Mouse (Mus musculus) thymus, postnatal 0 days (tissue): Measurements from ENCODE around the gene Nr1d1. TPM values are rescaled to one million over a fixed set of nuclear protein-coding genes. Genes with fewer than 3 reads are reported as not detected.

ENCODE experiments used
- DNase-seq: peaks from one replicate; pipeline ENCODE4 v3.0.0-alpha.2; 2015; ENCODE audit warnings: low spot score
- polyA plus RNA-seq: library from polyadenylated mRNA; unstranded; fragments of >200 nt; fragmentation: Nextera tagmentation; extraction: Ambion mirVana; gene quantifications from 2 replicates; pipeline ENCODE4 v1.2.1, GENCODE M21; 2015

Nr1d1 gene
- polyA plus RNA-seq, 1 experiment from 2014 or later: 3.0 TPM

- peak; percentile 94 for DNase-seq
Observed at GRCm38 (mm10) chr11:98788550-98789218, 13.6 kb upstream of the Nr1d1 start.

- no peak for DNase-seq
Observed at GRCm38 (mm10) chr11:98788139-98788538, 13.0 kb upstream of the Nr1d1 start.

DNA sequence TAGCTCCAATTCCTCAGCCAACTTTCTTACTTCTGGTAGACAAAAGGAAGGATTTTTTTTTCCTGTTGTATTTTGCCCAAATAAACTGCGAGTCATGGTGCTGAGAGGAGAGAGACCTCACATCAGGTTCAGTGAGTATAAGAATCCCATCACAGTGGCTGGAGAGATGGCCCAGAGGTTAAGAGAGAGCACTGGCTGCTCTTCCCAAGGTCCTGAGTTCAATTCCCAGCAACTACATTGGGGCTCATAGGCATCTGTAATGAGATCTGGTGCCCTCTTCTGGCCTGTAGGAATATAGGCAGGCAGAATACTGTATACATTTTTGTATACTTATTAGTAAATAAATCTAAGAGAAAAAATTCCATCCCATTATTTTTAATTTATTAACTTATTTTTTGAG, 12.6 kb upstream of the Nr1d1 start:
- no peak for DNase-seq

GRCm38 (mm10) chr11:98787229-98787628, 12.1 kb upstream of the Nr1d1 start:
- no peak for DNase-seq

DNA sequence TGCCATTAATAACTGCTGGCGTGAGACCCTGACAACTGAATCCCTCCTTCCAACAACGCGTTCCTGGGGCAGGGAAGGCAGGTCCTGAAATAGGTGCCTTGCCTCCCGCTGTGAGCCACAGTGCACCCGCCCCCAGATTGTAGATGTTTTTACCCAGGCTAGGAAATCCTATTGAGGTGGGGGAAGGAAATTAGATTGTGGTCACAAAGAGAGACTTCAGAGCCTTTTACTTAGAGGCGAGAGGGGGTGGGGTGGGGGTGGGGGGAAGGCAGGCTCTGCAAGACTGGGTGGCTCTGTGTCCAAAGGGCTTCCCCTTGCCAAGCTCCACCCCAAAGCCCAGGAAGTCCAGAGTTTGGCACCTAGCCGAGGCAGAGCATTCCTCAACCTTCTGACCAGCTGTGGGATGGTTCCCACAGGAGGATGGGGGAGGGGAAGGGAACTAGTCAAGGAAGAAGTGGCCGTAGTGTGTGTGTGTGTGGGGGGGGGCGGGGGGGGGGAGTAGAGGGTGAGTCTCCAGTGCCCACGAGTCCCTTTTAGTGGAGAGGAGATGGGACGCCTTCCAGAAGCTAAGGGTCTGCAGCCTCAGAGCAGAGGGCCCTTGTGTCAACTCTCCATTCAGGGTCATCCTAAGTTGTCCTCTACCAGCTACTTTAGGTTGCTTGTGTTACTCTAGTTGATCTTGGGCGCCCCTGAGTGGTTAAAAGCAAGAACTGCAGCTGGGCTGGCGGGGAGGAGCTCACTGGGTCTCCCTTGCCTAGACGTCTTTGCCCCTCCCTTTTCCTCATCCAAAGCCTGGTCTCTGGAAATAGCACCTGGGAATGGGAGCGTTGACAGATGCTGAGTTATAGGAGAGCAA, 11.5 kb upstream of the Nr1d1 start:
- DNase-seq: peak; percentile 92

GRCm38 (mm10) chr11:98785772-98786281, 10.7 kb upstream of the Nr1d1 start:
- peak; percentile 52 for DNase-seq

DNA sequence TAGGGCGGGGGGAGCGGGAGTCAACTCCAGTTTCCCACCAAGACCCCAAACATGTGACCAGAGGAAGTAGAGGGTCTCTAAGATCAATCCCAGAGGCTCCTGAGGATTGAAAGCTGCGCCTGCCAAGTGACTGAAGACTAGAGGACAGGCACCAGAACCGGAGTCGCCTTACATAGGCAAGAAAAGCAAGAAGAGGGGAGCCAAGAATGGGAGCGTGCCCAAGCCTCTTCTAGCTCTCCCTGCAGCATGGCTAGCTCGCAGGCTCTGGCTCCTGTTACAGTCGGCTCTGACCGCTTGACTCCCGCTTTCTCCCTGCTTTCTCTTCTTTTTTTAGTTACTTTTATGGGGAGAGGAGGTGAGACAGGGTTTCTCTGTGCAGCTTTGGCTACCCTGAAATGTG, 10.1 kb upstream of the Nr1d1 start:
- DNase-seq: no peak

- no peak for DNase-seq
Observed at GRCm38 (mm10) chr11:98784139-98784538, 9.0 kb upstream of the Nr1d1 start.

- peak; percentile 70 for DNase-seq
Observed at GRCm38 (mm10) chr11:98783236-98783696, 8.1 kb upstream of the Nr1d1 start.

DNA sequence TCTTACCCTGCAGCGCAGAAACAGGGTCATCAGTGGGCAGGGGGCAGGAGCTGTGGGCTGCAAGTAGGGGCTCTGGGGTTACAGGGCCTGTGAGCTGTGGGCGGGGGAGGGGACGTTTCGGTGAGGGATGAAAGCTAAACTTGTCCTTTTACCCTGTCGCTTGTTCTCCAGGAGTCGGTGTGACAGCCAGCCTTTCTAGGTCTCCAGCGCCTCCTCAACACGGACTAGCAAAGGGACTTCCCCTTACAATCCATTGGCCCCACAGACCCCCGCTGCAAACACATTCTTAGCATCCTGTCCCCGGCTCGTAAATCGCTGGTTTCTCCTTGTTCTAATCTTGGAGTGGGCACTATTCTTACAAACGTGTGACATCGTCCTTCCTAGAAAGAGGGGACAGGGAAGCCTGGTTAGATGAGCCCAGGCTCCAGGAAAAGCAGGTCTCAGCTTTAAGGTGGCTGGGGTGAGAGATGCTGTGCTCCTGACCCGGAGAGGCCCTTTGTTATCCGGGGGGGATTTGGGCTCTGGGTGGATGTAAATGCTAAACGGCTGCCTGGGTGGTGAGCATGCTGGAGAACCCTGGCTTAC, 7.6 kb upstream of the Nr1d1 start:
- no peak for DNase-seq

- DNase-seq: no peak
Observed at GRCm38 (mm10) chr11:98781851-98782512, 6.8 kb upstream of the Nr1d1 start.

- no peak for DNase-seq
Observed at GRCm38 (mm10) chr11:98777888-98778287, 2.8 kb upstream of the Nr1d1 start.

GRCm38 (mm10) chr11:98776843-98777590, 1.9 kb upstream of the Nr1d1 start:
- DNase-seq: peak; percentile 1

GRCm38 (mm10) chr11:98776052-98776764, 1.1 kb upstream of the Nr1d1 start:
- DNase-seq: no peak

DNA sequence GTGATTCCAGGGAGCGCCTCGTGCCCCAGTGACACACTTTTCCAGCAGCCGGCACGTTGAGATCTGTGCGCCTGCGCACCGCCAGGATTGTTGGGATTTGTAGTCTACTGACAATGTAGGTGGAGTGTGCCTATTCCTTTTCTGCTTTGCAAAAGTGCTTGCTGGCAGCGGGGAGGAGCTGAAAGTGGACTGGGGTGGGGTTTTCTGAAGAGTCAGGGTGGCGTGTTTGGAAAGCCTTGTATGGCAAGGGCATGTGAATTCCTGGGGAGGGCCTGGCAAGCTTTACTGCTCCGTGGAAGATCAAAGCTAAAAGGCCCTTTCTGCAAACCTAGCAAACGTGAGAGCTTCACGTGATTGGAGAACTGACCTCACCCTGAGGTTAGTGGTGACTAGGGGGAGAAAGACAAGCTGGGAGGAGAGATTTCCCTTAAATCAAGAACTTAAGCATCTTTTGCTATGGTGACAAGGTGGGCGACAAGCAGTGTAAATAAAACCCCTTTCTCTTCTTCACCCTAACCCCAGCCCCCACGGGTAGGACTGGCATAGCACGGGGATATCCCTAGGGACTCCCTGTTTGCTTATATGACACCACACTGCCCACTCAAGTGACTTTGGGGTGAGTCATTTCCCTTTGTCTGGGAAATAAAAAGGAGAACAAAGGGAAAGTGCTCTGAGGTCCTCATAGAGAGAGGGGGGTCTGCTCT, 367 bp upstream of the Nr1d1 start:
- DNase-seq: peak; percentile 84

DNA sequence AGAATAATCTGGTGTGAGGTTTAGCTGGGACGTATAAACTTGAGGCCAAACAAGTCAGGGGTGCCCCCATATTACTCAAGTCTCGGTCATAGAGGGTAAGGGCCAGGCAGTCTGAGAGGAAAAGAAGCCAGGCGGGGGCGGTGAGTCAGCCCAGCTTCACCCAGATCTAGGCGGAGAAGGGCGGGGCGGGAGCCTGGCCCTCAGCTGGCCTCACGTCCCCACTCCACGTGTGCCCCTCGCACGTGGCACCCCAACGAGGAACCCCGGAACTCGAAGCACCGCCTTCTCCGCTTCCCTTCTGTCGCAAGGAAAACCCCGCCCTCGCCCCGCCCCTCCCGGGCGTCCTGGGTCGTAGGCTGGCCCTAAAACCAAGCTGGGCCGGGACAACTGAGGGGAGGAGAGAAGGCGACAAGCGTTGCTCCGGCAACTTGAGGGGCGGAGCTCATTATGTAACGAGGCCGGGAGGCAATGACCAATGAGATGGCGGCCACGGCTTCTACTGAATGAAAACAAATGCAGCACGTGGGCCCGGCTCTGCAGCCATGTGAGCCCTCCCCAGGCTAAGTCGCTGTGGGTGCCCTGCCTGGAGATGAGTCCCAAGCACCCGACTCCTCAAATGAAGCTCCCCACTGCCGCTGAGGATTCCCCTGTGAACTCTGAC, 1.4 kb downstream of the Nr1d1 start:
- peak; percentile 96 for DNase-seq

DNA sequence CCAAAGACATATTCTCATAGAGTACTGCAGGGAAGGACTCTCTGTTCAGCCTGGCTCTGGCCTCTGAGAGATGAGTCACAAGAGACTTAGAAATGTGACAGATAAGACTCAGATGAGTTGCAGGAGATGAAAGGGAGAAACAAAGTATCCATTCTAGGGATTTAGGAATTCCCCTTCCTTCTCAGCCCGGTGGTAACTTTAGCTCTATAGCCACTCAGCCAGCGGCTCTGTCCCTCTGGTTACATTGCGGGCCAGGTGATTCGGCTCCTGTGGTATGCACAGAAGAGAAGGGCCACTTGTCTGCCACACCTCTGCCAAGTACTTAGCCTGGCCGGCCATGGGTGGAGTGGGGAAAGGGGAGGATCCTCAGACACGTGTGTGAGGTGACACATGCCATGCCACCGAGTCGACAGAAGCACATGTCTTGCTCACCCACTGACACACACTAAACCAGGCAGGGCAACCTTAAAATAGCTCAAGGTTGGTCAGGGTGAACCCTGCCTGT, 2.4 kb downstream of the Nr1d1 start:
- no peak for DNase-seq

- no peak for DNase-seq
Observed at GRCm38 (mm10) chr11:98771844-98772525, 3.1 kb downstream of the Nr1d1 start.
